Comparison of ENCODE assay signal across 18 mouse cellular contexts in the genomic region with DNA sequence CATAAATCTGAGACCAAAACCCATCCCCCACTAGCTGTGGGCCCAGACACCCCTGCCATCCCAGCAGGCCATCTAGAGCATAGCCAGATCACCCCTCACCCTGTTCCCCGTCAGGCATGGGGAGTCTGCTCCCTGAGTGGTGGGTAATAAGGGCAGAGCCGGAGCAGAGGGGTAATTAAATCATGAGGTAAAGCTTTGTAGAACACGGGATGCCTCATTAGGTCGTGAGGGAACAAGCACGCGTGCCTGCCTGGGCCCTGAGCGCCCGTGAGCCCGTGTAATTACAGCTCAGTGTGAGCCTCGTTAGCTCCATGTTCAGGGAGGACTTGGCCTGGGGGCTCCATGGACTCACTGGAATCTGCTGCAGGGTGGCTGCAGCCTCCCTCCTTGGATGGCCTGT. TPM values are rescaled to one million over a fixed set of nuclear protein-coding genes. Genes with fewer than 3 reads are reported as not detected.
DNase-seq lines count a peak whose midpoint lies in the region; ATAC-seq lines count a peak whose summit lies in the region.
"Had no signal": no experiment of that assay in that cellular context is flagged by ENCODE, and none has a peak within 500 bp of the region (broad histone marks: within the 10 kb centered on the region; RNA-seq: fewer than 3 reads in every experiment).

No protein-coding gene starts in this region.

- no peak overlapping the region for H3K4me3 ChIP-seq in hindbrain, embryonic 15.5 days
- no peak overlapping the region for H3K4me3 ChIP-seq in hindbrain, embryonic 10.5 days
- no peak overlapping the region for H3K4me3 ChIP-seq in midbrain, embryonic 15.5 days
- H3K4me3 ChIP-seq in midbrain, embryonic 10.5 days: no peak overlapping the region
- no peak overlapping the region for H3K4me3 ChIP-seq in midbrain, embryonic 16.5 days (ENCODE audit: low read depth, low read length)
- H3K4me3 ChIP-seq: heart, adult 2 months; liver, embryonic 13.5 days; lung, embryonic 15.5 days had no signal

- no peak overlapping the region for H3K9ac ChIP-seq in hindbrain, embryonic 15.5 days
- no peak overlapping the region for H3K9ac ChIP-seq in midbrain, embryonic 15.5 days
- no peak overlapping the region for H3K9ac ChIP-seq in midbrain, embryonic 16.5 days (ENCODE audit: low read depth, low read length)
- H3K9ac ChIP-seq: liver, embryonic 13.5 days; lung, embryonic 15.5 days had no signal

- ATAC-seq in hindbrain, embryonic 15.5 days (ENCODE audit: low FRiP score, low read depth): peak; percentile 29; the same call in 1 of the 2 replicates
- ATAC-seq in midbrain, embryonic 15.5 days (replicated peaks): peak; percentile 38; the same call in 1 of the 2 replicates
- ATAC-seq in midbrain, embryonic 16.5 days: peak; percentile 30; the same call in 1 of the 2 replicates

- H3K27me3 ChIP-seq in hindbrain, embryonic 15.5 days: no peaks in the 10 kb centered on the region
- no peaks in the 10 kb centered on the region for H3K27me3 ChIP-seq in hindbrain, embryonic 10.5 days (ENCODE audit: insufficient read depth, poor library complexity, severe bottlenecking)
- no peaks in the 10 kb centered on the region for H3K27me3 ChIP-seq in midbrain, embryonic 15.5 days (replicated peaks)
- H3K27me3 ChIP-seq in midbrain, embryonic 10.5 days (ENCODE audit: low read depth, poor library complexity, severe bottlenecking): no peaks in the 10 kb centered on the region
- H3K27me3 ChIP-seq in midbrain, embryonic 16.5 days (ENCODE audit: control insufficient read depth, insufficient read depth, low read depth, low read length): no peaks in the 10 kb centered on the region

- peaks cover 48% of the 10 kb centered on the region for H3K4me1 ChIP-seq in hindbrain, embryonic 15.5 days (replicated peaks)
- H3K4me1 ChIP-seq in hindbrain, embryonic 10.5 days (replicated peaks): peaks cover 7% of the 10 kb centered on the region; the same call in 1 of the 2 replicates
- H3K4me1 ChIP-seq in midbrain, embryonic 15.5 days: peaks cover 15% of the 10 kb centered on the region
- peaks cover 6% of the 10 kb centered on the region for H3K4me1 ChIP-seq in midbrain, embryonic 10.5 days
- no peaks in the 10 kb centered on the region; the same call in 1 of the 2 replicates for H3K4me1 ChIP-seq in midbrain, embryonic 16.5 days (ENCODE audit: control insufficient read depth, insufficient read depth, low read length)
- H3K4me1 ChIP-seq: liver, embryonic 13.5 days; lung, embryonic 15.5 days had no signal

- no peak for DNase-seq in hindbrain, embryonic 10.5 days (ENCODE audit: low spot score)
- DNase-seq in midbrain, embryonic 10.5 days (ENCODE audit: low spot score): no peak
- DNase-seq in urinary bladder, postnatal 25 days (ENCODE audit: low spot score): no peak
- no peak for DNase-seq in urinary bladder, postnatal 4 days (ENCODE audit: low spot score in 2 of 2)
- DNase-seq: cerebellum, adult 9-10 months; gastrocnemius, postnatal 14 days; heart, adult 2 months; left cerebral cortex, postnatal 4 days; liver, embryonic 13.5 days; spleen, adult 18-20 months; thymus, adult 18-20 months had no signal

- no peak overlapping the region for H3K4me2 ChIP-seq in hindbrain, embryonic 15.5 days
- H3K4me2 ChIP-seq in midbrain, embryonic 15.5 days: no peak overlapping the region
- no peak overlapping the region for H3K4me2 ChIP-seq in midbrain, embryonic 16.5 days (ENCODE audit: low read length)
- H3K4me2 ChIP-seq: liver, embryonic 13.5 days; lung, embryonic 15.5 days had no signal

- no peaks in the 10 kb centered on the region for H3K9me3 ChIP-seq in hindbrain, embryonic 15.5 days
- H3K9me3 ChIP-seq in hindbrain, embryonic 10.5 days: peaks cover 2% of the 10 kb centered on the region; the same call in 1 of the 2 replicates
- no peaks in the 10 kb centered on the region for H3K9me3 ChIP-seq in midbrain, embryonic 15.5 days
- no peaks in the 10 kb centered on the region for H3K9me3 ChIP-seq in midbrain, embryonic 10.5 days (replicated peaks)
- no peaks in the 10 kb centered on the region for H3K9me3 ChIP-seq in midbrain, embryonic 16.5 days (replicated peaks; ENCODE audit: control insufficient read depth, low read length, poor library complexity, severe bottlenecking)
- H3K9me3 ChIP-seq: G1E; liver, embryonic 13.5 days; lung, embryonic 15.5 days had no signal

- 27% methylated on average over 10 of the region's 10 CpGs for WGBS in hindbrain, embryonic 15.5 days
- 73% methylated on average over 10 of the region's 10 CpGs for WGBS in hindbrain, embryonic 10.5 days
- WGBS in midbrain, embryonic 15.5 days: 36% methylated on average over 10 of the region's 10 CpGs
- WGBS in midbrain, embryonic 10.5 days: 71% methylated on average over 10 of the region's 10 CpGs
- 34% methylated on average over 10 of the region's 10 CpGs for WGBS in midbrain, embryonic 16.5 days

- H3K36me3 ChIP-seq in hindbrain, embryonic 15.5 days: no peaks in the 10 kb centered on the region
- no peaks in the 10 kb centered on the region for H3K36me3 ChIP-seq in hindbrain, embryonic 10.5 days
- H3K36me3 ChIP-seq in midbrain, embryonic 15.5 days (replicated peaks): no peaks in the 10 kb centered on the region
- H3K36me3 ChIP-seq in midbrain, embryonic 10.5 days: no peaks in the 10 kb centered on the region
- no peaks in the 10 kb centered on the region for H3K36me3 ChIP-seq in midbrain, embryonic 16.5 days (ENCODE audit: control insufficient read depth, insufficient read depth, low read length)
- H3K36me3 ChIP-seq: G1E; liver, embryonic 13.5 days; lung, embryonic 15.5 days had no signal

- no peak overlapping the region for H3K27ac ChIP-seq in hindbrain, embryonic 15.5 days (replicated peaks)
- H3K27ac ChIP-seq in hindbrain, embryonic 10.5 days: no peak overlapping the region
- no peak overlapping the region for H3K27ac ChIP-seq in midbrain, embryonic 15.5 days
- H3K27ac ChIP-seq in midbrain, embryonic 10.5 days (replicated peaks): no peak overlapping the region
- no peak overlapping the region for H3K27ac ChIP-seq in midbrain, embryonic 16.5 days (ENCODE audit: low read length)
- H3K27ac ChIP-seq: heart, adult 2 months; liver, embryonic 13.5 days; lung, embryonic 15.5 days; macrophage had no signal

RNA-seq across cellular contexts. Expression of gene Ppp2r2c, which starts 39.4 kb away (rescaled TPM):
- 63.0 and 72.5 TPM in 2 replicates for polyA plus RNA-seq in hindbrain, embryonic 15.5 days (2015; fragmentation: Nextera tagmentation; extraction: Ambion mirVana)
- polyA plus RNA-seq in hindbrain, embryonic 10.5 days (2016; fragmentation: Nextera tagmentation; extraction: Ambion mirVana): 1.1 and 1.6 TPM in 2 replicates
- polyA plus RNA-seq in midbrain, embryonic 15.5 days (2015; fragmentation: Nextera tagmentation; extraction: Ambion mirVana): 54.7 and 55.3 TPM in 2 replicates
- polyA plus RNA-seq in midbrain, embryonic 10.5 days (2016; fragmentation: Nextera tagmentation; extraction: Ambion mirVana): 0.48 and 0.83 TPM in 2 replicates
- polyA plus RNA-seq in midbrain, embryonic 16.5 days (2015; fragmentation: Nextera tagmentation; extraction: Ambion mirVana): 56.8 and 61.1 TPM in 2 replicates
- polyA plus RNA-seq: G1E; kidney, embryonic 14.5 days; macrophage had no signal

Comparison
In these comparisons a context has a peak if more than half of its experiments do, and no peak if none do; other contexts are left out.
1. RNA of gene Ppp2r2c, which starts 39.4 kb away (polyA plus RNA-seq): 63.0 to 72.5 TPM in hindbrain, embryonic 15.5 days, 56.8 to 61.1 TPM in midbrain, embryonic 16.5 days and 54.7 to 55.3 TPM in midbrain, embryonic 15.5 days; 1.1 to 1.6 TPM in hindbrain, embryonic 10.5 days and 0.48 to 0.83 TPM in midbrain, embryonic 10.5 days; every median in the first group is over 10 times any median in the second.
2. Peak in every context shown above with its lines, with median percentiles within 50 percentile points of each other: ATAC-seq.